Mouse (Mus musculus) megakaryocyte, embryonic 14.5 days (primary cell): ENCODE results near the gene Myocd.

ENCODE experiments used
- FLI1 ChIP-seq: IDR thresholded peaks from 2 replicates; pipeline ENCODE4 v1.6.1; 2012; ENCODE audit warnings: low read length, inconsistent platforms, mixed read lengths
- GATA1 ChIP-seq: IDR thresholded peaks from 3 replicates; pipeline ENCODE4 v1.6.1; 2012; ENCODE audit warnings: mixed read lengths, low read length, inconsistent platforms, borderline replicate concordance

- TF ChIP-seq GATA1 (no peak), FLI1 (no peak)
Measured at GRCm38 (mm10) chr11:65170121-65170750, 99.6 kb downstream of the Myocd start.
